Mouse (Mus musculus) cerebellum, adult 2 months (tissue): ENCODE results near the gene Htr6.

Experiments
- CTCF ChIP-seq: fragments of 200-500 bp; IDR thresholded peaks from 2 replicates; pipeline ENCODE4 v1.5.1; 2011; ENCODE audit warnings: low read depth, mild to moderate bottlenecking, control low read depth, low read length, moderate library complexity, borderline replicate concordance; ENCODE audit not compliant: insufficient read depth
- POLR2A ChIP-seq: fragments of 200-500 bp; IDR thresholded peaks from 2 replicates; pipeline ENCODE4 v1.6.1; 2011; ENCODE audit warnings: low read length, control low read depth, borderline replicate concordance; ENCODE audit not compliant: insufficient read depth

DNA sequence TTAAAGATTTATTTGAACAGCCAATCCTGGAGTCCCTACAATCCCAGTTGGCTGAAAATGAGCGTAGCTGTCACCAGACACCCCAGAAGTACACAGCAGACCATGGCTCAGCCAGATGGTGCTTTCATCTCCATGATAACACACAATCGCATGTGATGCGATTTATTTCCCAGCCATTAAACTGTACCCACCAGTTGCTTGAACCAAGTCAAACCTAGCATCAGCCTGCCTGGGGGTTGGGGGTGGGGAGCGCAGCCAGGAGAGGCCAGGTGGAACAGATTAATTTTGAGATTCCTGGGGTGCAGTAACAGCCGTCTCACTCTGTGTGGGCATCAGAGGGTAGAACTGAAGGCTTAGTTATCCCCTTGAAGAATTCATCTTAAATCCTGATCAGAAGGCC, 29.0 kb downstream of the Htr6 start:
- TF ChIP-seq POLR2A: no peak
- TF ChIP-seq CTCF: no peak
